Mouse (Mus musculus): ENCODE measurements around the gene St6galnac1. TPM values are rescaled to one million over a fixed set of nuclear protein-coding genes. Genes with fewer than 3 reads are reported as not detected.
"Not testable (repeated sequence)": the region's sequence is repeated elsewhere in the genome, so short reads cannot be mapped to it uniquely, and the experiment has no call there.

Gene St6galnac1
- polyA plus RNA-seq, 1 experiment from 2014 or later: not detected

DNA sequence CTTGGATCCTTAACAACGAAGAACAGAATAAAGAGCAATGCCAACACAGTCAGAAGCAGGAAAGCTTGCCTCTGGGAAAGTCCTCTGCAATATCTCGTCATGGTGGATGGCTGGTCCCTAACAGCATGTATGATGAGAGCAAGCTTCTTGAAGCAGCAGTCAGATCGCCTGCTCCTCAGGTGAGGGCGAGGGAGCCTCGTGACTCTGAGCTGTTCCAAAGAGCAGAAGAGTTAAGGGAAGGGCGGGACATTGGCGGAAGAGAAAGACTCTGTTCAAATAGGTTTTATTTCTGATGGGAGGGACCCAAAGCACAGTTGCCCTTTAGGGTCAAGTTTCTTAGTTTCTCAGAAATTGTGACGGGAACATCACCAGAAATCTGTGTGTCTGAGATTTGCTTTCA is 25.6 kb downstream of the St6galnac1 start:
- ATAC-seq (ENCODE audit: low FRiP score): no peak
- no peaks in the 10 kb centered on the region for H3K4me1 ChIP-seq
- WGBS: 80% methylated on average over 8 of the region's 8 CpGs

DNA sequence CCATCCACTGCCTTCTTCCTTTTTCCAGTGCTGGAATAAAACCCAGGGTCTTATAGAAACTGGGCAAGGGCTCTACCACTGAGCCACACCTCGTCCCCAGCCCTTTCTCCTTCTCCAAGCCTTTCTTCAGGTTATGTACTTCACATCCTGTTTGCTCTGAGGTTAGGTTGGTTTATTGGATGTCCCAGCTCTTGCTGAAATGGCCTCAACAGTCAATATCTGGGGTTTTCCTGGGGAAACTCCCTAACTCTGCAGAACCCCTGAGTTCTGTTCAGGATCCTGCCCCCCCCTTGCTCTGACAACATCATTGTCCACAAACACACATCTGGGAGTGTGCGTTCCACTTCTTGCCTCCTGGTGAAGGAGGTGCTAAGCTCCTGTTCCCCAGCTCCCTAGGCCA is 26.6 kb downstream of the St6galnac1 start:
- WGBS: 81% methylated on average over 2 of the region's 2 CpGs
- not testable (repeated sequence) for H3K9ac ChIP-seq; H3K36me3 ChIP-seq (replicated peaks); H3K4me3 ChIP-seq (replicated peaks); H3K27ac ChIP-seq; H3K4me2 ChIP-seq; H3K9me3 ChIP-seq; H3K4me1 ChIP-seq; H3K27me3 ChIP-seq; ATAC-seq (ENCODE audit: low FRiP score)

More for the DNA sequence above, 25.6 kb downstream of the St6galnac1 start:
- H3K36me3 ChIP-seq (replicated peaks): no peaks in the 10 kb centered on the region
- H3K4me3 ChIP-seq (replicated peaks): no peak overlapping the region
- H3K27me3 ChIP-seq: no peaks in the 10 kb centered on the region
- H3K4me2 ChIP-seq: no peak overlapping the region
- no peaks in the 10 kb centered on the region for H3K9me3 ChIP-seq
- no peak overlapping the region for H3K27ac ChIP-seq
- no peak overlapping the region for H3K9ac ChIP-seq

DNA sequence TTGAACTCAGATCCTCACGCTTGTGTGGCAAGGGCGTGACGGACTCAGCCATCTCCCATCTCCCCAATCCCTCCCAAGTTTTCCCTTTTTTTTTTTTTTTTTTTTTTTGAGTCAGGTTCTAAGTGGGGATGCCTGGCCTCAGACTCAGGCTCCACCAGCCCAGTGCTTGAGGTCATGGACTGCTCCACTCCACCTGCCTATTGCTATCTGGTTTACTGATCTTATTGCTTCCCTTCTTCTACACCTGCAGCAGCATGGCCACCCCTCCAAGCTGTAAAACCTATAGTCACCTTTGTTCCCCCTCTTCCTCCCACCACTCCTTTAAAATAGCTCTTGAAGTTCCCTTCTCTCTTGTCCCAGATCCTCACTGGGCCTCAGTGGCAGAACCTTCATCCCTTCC is 28.5 kb downstream of the St6galnac1 start:
- not testable (repeated sequence) for H3K9me3 ChIP-seq; ATAC-seq (ENCODE audit: low FRiP score); H3K36me3 ChIP-seq (replicated peaks); H3K4me3 ChIP-seq (replicated peaks); H3K27me3 ChIP-seq; H3K9ac ChIP-seq; H3K27ac ChIP-seq; H3K4me2 ChIP-seq; H3K4me1 ChIP-seq
- 95% methylated on average over 3 of the region's 3 CpGs for WGBS

DNA sequence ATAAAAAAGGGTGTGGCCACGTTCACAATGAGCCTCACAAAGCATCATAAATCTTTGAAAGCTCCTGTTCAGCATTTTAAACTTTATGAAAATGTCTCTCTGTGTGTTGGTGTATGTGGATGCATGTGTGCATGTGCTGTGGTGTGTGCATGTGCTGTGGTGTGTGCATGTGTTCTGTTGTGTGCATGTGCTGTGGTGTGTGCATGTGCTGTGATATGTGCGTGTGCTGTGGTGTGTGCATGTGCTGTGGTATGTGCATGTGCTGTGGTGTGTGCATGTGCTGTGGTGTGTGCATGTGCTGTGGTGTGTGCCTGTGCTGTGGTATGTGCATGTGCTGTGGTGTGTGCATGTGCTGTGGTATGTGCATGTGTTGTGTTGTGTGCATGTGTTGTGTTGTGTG is 29.9 kb downstream of the St6galnac1 start:
- WGBS: 79% methylated on average over 2 of the region's 2 CpGs

DNA sequence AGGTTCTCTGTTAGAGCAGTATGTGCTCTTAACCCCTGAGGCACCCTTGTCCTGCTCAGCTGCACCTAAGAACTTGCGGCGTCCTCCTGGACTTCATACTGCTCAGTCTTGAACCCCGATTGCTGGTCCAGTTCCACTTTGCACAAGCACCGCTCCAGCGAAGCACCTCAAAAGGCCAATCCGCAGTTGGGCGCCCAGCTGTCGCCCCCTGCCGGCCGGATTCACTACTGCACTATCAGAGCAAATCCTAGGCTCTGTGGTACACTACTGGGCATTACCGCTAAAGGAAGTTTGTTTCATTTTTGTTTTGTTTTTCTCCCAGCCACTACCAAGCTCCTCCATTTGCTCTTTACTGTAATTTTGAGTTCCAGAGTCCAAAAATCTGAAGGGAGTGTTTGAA is 36.9 kb downstream of the St6galnac1 start:
- Histone ChIP-seq H3K4me1 (no peaks in the 10 kb centered on the region), H3K27me3 (no peaks in the 10 kb centered on the region), H3K4me2 (no peak overlapping the region), H3K4me3 (replicated peaks) (no peak overlapping the region), H3K27ac (no peak overlapping the region), H3K9me3 (no peaks in the 10 kb centered on the region), H3K36me3 (replicated peaks) (no peaks in the 10 kb centered on the region), H3K9ac (no peak overlapping the region)
- 47% methylated on average over 11 of the region's 11 CpGs for WGBS
- ATAC-seq (ENCODE audit: low FRiP score): no peak

More for the DNA sequence above, 29.9 kb downstream of the St6galnac1 start:
- H3K4me3 ChIP-seq (replicated peaks); H3K9ac ChIP-seq; H3K27me3 ChIP-seq; H3K27ac ChIP-seq; H3K4me2 ChIP-seq; H3K4me1 ChIP-seq; H3K36me3 ChIP-seq (replicated peaks); ATAC-seq (ENCODE audit: low FRiP score); H3K9me3 ChIP-seq: not testable (repeated sequence)

DNA sequence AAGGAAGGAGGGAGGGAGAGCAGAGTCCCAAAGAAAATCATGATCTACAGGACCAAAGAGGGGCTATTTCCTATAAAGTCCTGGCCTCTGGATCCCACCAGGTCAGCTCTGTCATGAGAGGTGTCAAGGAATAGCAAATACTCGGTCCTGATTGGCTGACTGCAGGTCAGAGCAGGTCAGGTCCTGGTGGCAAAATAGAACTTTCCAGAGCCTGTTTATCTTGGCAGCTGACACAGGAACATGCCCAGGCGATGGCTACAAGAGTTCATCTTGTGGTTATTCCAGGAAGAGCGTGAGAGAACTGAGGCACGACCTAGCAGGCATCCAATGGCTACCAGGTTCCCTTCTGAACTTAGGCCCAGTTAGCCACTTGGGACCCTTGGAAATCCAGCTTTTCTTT is 42.8 kb downstream of the St6galnac1 start:
- H3K9me3 ChIP-seq: no peaks in the 10 kb centered on the region
- WGBS: 95% methylated on average over 4 of the region's 4 CpGs
- H3K4me2 ChIP-seq: no peak overlapping the region
- H3K27ac ChIP-seq: no peak overlapping the region
- no peak overlapping the region for H3K4me3 ChIP-seq (replicated peaks)
- no peak overlapping the region for H3K9ac ChIP-seq
- no peaks in the 10 kb centered on the region for H3K36me3 ChIP-seq (replicated peaks)
- H3K4me1 ChIP-seq: no peaks in the 10 kb centered on the region
- no peaks in the 10 kb centered on the region for H3K27me3 ChIP-seq
- no peak for ATAC-seq (ENCODE audit: low FRiP score)

DNA sequence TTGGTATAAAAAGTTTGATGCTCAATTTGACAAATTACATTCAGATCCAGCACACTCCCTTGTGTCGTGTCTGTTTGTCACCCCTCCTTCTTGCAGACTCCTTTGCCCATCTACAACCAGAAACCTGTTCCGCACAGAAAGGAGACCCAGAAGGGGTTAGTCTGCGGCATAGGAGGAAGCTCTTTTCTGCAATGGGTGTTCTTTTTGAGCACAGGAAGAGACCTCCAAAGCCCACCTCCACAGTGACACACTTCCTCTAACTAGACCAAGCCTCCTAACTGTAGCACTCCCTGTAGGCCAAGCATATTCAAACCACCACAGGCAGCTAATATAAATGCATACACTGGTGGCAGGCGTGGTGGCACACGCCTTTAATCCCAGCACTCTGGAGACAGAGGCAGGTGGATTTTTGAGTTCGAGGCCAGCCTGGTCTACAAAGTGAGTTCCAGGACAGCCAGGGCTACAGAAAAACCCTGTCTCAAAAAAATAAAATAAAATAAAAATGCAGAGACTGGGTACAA is 44.2 kb downstream of the St6galnac1 start:
- not testable (repeated sequence) for H3K36me3 ChIP-seq (replicated peaks); H3K9ac ChIP-seq; H3K27ac ChIP-seq; ATAC-seq (ENCODE audit: low FRiP score); H3K4me3 ChIP-seq (replicated peaks); H3K4me2 ChIP-seq; H3K27me3 ChIP-seq; H3K4me1 ChIP-seq; H3K9me3 ChIP-seq
- WGBS: 94% methylated on average over 6 of the region's 6 CpGs

DNA sequence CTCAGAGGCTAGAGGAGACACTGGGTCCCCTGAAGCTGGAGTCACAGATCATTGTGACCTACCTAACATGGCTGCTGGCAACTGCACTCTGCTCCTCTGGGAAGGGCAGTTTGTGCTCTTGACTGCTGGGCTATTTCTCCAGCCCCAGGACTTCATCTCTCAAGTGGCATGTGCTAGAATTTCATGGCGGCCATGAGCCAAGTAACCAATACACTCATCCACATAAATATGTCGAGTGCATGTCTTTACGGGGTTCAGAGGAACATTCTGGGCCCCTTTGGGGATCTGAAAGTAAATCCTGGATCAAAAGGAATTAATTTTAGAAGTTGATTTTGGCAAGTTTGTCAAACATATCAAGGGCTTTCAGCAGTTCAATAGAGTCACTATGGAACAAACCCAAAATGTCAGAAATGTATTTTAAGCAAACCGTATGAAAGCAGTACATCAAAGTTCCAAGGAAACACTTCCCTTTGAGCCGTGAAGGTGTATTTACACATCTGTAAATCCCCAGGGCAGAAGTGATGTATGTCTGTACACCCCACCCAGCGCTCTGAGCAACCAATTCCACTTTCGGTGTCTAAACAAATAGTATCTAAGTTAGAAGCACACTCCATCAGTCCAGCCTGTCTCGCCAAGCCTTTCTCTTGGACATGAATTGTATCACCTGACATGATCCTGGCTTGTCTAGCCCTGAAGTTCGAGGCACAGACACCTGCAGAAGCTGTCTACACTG is 45.9 kb downstream of the St6galnac1 start:
- no peak for ATAC-seq (ENCODE audit: low FRiP score)
- H3K36me3 ChIP-seq (replicated peaks): no peaks in the 10 kb centered on the region
- no peak overlapping the region for H3K9ac ChIP-seq
- no peaks in the 10 kb centered on the region for H3K9me3 ChIP-seq
- no peak overlapping the region for H3K4me2 ChIP-seq
- H3K27me3 ChIP-seq: no peaks in the 10 kb centered on the region
- no peak overlapping the region for H3K27ac ChIP-seq
- WGBS: 89% methylated on average over 9 of the region's 9 CpGs
- peaks cover 12% of the 10 kb centered on the region for H3K4me1 ChIP-seq
- H3K4me3 ChIP-seq (replicated peaks): no peak overlapping the region

DNA sequence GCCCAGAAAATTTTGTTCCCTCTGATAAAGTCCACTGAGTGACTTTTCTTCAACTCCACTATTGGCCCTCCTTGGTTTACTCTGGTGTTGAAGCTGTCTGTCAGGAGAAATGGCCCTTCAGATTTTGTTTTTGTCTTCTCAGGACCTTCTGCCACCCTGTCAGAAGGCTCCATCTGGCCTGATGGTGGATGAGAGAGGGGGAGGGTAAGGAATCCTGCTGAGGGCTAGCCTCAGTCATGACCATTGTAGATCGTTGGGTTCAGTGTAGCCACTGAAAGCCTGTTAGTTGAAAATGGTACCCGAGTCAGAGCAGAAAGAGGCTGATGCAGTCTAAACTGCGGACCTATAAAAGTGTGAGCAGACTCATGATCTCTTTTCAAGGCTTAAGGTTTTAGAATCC is 49.2 kb downstream of the St6galnac1 start:
- Histone ChIP-seq H3K4me1 (peaks cover 12% of the 10 kb centered on the region), H3K36me3 (replicated peaks) (no peaks in the 10 kb centered on the region), H3K9ac (no peak overlapping the region), H3K27me3 (no peaks in the 10 kb centered on the region), H3K27ac (no peak overlapping the region), H3K9me3 (no peaks in the 10 kb centered on the region), H3K4me3 (replicated peaks) (no peak overlapping the region), H3K4me2 (no peak overlapping the region)
- ATAC-seq (ENCODE audit: low FRiP score): no peak
- 79% methylated on average over 3 of the region's 3 CpGs for WGBS

DNA sequence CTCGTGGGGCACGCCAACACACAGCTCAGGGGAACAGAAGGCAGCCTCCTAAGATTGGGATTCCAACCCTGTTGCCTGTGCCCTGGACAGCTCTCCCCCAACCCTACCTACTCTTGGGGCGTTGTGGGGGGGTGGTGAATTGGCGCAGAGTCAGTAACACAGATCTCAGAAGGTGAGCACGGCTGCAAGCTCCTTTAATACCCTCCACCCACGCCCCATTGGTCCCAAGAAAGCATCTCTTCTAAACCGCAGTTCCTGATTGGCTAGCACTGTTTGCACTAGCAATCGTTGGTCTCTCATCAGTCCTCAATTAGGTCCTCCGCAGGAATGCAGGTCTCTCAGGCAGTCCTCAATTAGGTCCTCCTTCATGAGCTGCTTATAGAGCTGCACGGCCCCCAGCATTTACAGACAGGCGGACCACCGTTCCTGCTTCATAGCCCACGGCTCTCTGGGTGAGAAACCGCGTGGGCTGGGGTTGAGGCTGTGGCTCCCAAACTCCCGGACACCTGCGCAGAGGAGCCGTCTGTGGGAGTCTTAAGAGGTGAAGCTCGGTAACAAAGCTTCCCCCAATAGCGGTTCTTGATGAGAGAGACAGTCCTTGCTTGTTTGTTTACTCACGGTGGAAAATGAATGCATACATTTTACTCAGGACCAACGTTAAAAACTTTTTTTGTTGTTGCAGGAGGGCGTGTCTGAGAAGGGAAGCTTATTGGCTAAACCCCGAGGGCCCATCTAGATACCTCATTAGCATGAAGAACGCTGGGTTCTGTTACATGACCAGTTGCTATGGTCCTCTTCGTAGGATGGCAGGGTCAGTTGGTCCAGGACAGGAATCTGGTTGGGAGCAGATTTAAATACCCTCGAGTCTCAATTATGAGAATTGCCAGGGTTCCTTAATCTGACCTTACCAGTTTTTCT is 50.0 kb downstream of the St6galnac1 start:
- H3K4me3 ChIP-seq (replicated peaks): peak overlapping the region; percentile 4; the same call in 1 of the 2 replicates
- H3K4me1 ChIP-seq: peaks cover 12% of the 10 kb centered on the region
- no peak overlapping the region for H3K9ac ChIP-seq
- H3K4me2 ChIP-seq: peak overlapping the region; percentile 37
- no peaks in the 10 kb centered on the region for H3K36me3 ChIP-seq (replicated peaks)
- no peaks in the 10 kb centered on the region for H3K27me3 ChIP-seq
- ATAC-seq (ENCODE audit: low FRiP score): peak; percentile 53
- WGBS: 52% methylated on average over 27 of the region's 27 CpGs
- H3K27ac ChIP-seq: no peak overlapping the region; the same call in 1 of the 2 replicates
- H3K9me3 ChIP-seq: no peaks in the 10 kb centered on the region

DNA sequence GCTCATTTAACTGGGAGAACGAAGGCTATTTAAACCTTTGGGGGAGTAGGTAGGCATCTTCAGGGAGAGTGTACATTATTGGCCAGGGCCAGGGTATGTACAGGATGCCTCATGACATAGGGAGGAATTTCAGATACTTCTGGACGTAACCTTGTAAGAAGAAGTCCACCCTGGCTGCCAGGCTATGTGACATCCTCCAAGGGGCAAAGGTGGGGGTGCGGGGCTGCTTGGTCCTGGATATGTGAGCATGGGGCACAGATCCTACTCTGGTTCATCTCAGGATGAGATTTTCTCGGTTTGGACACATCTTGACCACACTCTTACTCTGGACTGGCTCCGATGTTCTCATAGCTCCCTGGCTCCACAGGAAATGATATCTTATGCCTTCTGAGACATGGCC is 52.2 kb downstream of the St6galnac1 start:
- Histone ChIP-seq H3K4me1 (peaks cover 12% of the 10 kb centered on the region), H3K4me2 (no peak overlapping the region), H3K9ac (no peak overlapping the region), H3K4me3 (replicated peaks) (no peak overlapping the region), H3K27me3 (no peaks in the 10 kb centered on the region), H3K27ac (no peak overlapping the region), H3K36me3 (replicated peaks) (no peaks in the 10 kb centered on the region), H3K9me3 (0 out of 2 replicates have a peak, but pooled peaks cover 3% of the 10 kb centered on the region)
- no peak for ATAC-seq (ENCODE audit: low FRiP score)
- WGBS: 92% methylated on average over 5 of the region's 5 CpGs

DNA sequence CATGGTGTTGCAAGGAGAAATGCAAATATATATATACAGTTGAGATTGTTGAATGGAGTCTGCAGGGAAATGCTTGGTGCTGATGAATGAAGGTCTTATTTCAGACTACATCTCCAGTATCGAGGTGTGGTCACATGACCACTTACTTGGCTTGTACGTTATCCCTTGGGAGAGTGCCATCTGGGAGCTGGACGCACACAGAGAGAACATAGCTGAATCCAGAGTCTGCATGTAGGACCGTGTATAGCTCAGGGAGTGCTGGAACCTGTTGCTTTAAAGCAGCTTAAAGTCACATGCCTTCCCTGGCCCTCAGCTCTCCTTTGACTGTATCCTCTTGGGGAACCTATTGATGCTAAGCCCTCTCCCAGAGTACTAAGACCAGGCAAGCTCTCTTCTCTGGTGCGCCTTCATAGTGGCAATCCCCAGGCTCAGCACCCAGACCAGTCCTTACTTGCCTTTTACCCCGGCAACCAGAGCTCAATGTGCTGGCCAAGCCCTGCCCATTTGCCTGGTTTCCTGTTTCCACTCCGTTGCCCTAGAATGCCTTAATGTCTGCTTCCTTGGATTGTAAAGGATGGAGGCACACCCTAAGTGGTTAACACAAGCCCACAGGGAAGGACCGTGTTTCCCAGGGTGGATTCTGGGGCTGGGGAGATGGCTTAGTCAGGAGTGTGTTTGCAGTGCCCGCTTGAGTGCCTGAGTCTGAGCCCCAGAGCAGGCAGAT is 53.6 kb downstream of the St6galnac1 start:
- Histone ChIP-seq H3K9ac (no peak overlapping the region), H3K4me3 (replicated peaks) (no peak overlapping the region), H3K4me1 (peaks cover 12% of the 10 kb centered on the region), H3K36me3 (replicated peaks) (no peaks in the 10 kb centered on the region), H3K27me3 (no peaks in the 10 kb centered on the region), H3K9me3 (0 out of 2 replicates have a peak, but pooled peaks cover 3% of the 10 kb centered on the region), H3K27ac (no peak overlapping the region), H3K4me2 (no peak overlapping the region)
- WGBS: 72% methylated on average over 9 of the region's 9 CpGs
- ATAC-seq (ENCODE audit: low FRiP score): no peak

Measured in forebrain, embryonic 12.5 days (tissue).